Mouse (Mus musculus): Measurements from ENCODE around the gene Tdpoz2. TPM values are rescaled to one million over a fixed set of nuclear protein-coding genes. Genes with fewer than 3 reads are reported as not detected.
"Not testable (repeated sequence)": the region's sequence is repeated elsewhere in the genome, so short reads cannot be mapped to it uniquely, and the experiment has no call there.

The Tdpoz2 gene
- total RNA-seq (2022) = not detected

DNA sequence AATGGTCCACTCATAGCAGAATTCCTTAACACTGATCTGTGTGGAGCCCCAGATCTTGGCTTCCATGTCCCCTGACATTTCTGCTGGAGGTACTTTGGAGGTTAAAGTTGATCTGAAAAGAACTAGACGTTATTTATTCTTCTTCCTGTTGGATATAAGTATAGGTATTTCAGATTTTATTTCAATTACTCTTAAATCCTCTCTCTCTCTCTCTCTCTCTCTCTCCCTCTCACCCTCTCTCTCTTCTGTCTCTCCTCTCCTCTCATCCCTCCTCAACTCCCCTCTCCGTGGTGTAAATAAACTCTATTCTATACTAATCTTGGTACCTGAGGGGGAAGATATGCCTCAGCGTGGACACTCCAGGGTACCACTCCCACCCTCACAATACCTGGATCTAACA, at the start of gene Tdpoz2:
Gene Tdpoz2 (minus strand): TSS at position 101 of the 400 bp plus-strand sequence.
- DNase-seq (ENCODE audit: low spot score in 2 of 2) = no peak

DNA sequence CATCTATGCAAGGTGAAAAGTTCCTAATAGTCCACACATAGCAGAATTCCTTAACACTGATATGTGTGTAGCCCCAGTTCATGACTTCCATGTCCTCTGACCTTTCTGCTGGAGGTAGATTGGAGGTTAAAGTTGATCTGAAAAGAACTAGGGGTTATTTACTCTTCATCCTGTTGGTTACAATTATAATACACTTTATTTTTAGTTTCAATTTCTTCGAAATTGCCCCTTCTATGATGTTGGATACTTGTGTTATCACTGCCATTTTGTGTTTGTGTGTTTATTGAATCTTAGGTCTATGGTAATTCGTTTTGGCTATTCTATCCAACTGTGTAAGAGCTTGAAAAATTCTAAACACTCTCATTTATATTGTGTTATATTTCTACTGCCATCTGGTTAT, 40.5 kb upstream of the Tdpoz2 start, which contains the start of gene Gm37596:
Gene Gm37596 (minus strand): TSS at position 101 of the 400 bp plus-strand sequence.
- DNase-seq (ENCODE audit: low spot score in 2 of 2) = not testable (repeated sequence)

DNA sequence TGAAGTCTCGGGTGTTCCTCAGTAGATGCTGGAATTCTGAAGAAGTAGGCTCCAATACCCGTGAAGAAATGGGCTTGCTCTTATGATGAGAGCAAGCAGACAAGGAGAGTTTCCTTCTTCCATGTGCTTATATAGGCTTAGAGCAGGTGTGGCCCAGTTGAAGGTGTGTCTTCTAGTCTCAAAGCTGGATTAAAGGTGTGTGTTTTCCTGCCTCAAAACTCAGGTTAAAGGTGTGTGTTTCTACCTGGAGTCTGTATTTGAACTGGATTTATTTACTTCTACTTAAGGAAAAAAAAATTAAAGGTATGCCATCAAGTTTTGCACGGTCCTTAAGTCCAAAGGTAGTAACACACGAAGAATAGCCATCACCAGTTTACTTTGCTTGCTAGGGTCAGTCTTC, 23.7 kb upstream of the Tdpoz2 start, which contains the start of gene Tdpoz1:
Gene Tdpoz1 (minus strand): TSS at position 101 of the 400 bp plus-strand sequence.
- DNase-seq (ENCODE audit: low spot score in 2 of 2) = not testable (repeated sequence)

DNA sequence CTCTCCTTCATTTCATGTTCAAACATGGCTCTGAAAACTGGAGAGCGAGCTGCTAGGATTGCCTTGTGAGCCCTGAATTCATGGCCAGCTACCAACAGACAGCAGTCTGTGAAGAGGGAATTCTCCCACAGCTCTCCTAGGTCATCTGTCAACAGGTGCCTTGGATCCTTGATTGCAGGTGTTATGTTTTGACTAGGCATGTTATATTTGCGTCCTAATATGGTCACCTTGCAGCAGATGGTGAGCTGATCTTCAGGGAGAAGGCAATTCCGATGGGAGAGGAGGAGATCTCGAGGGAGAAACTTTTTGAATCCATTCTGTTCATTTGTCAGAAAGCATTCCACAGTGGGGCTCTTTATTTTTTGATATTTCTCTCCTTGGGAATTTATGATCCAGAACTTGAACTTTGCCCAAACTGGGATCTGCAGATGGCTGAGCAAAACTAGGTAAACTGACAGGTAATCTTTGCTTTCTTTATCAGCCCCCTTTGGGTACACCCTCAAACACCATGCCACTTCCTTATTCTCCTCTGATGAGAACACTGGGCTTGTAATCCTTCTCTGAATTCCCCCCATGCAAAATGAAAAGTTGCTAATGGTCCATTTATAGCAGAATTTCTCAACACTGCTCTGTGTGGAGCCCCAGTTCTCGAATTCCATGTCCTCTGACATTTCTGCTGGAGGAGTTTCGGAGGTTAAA, 18.5 kb upstream of the Tdpoz2 start:
- DNase-seq (ENCODE audit: low spot score in 2 of 2) = not testable (repeated sequence)

DNA sequence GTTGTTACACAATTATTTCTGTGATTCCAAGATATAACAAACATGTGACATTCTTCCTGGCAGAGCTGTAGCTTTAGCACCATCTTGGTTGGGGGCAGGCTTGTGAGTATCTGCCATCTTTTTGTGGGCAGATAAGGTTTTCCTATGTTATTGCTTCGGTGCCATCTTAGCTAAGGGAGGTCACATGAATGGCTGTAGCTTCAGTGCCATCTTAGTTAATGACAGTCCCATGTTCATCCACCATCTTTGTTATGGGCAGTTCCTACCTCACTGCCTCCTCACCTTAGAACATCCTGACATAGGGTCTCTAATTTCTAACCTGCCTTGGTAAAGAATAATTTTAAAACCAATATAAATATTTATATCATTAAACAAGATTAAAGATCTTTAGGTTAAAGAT, 1.8 kb upstream of the Tdpoz2 start:
- DNase-seq (ENCODE audit: low spot score in 2 of 2) = no peak

DNA sequence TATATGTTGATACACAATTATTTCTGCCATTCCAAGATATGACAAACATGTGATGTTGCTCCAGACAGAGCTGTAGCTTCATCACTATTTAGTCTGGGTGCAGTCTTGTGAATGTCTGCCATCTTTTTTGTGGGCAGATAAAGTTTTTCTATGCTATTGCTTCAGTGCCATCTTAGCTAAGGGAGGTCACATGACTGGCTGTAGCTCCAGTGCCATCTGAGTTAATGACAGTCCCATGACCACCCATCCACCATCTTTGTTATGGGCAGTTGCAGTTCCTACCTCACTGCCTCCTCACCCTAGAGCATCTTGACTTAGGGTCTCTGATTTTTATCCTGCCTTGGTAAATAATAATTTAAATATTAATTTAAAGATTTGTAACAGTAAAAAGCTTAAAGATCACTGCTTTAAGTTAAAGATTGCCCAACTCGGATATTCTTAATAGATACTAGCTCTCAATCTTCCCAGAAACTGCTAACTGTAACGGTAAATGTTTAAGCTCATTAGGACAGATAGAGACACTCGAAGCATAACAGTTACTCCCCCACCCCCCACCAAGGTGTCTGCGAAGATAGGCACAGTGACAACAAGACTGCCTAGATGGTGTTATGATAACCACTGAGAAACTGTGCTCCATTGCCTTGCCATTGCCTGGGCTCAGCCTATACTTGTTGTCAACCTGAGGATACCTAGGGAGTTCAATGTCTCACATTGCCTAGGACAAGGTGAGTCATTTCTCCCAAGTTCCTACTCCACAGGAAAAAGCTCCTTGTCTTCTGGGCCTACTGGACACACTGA, 21.4 kb downstream of the Tdpoz2 start:
- DNase-seq (ENCODE audit: low spot score in 2 of 2) = not testable (repeated sequence)

DNA sequence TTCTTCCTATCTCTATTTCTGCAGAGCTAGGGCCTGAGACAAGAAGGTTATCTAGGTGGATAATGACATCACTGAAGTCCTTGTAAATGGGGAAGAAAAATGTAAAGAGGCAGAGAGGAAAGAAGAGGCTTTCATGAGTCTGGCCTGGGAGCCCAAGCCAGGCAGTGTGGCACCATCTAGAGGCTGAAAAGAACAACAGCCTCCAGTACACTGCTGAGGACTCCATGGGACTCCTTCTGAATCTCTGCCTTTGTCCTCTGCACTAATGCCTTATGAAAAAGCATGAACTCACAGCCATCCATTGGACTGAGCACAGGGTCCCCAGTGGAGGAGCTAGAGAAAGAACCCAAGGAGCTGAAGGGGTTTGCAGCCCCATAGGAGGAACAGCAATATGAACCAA, 43.5 kb downstream of the Tdpoz2 start:
- peak in 1 of 2 experiments; percentile 8 for DNase-seq (ENCODE audit: low spot score in 2 of 2)

DNA sequence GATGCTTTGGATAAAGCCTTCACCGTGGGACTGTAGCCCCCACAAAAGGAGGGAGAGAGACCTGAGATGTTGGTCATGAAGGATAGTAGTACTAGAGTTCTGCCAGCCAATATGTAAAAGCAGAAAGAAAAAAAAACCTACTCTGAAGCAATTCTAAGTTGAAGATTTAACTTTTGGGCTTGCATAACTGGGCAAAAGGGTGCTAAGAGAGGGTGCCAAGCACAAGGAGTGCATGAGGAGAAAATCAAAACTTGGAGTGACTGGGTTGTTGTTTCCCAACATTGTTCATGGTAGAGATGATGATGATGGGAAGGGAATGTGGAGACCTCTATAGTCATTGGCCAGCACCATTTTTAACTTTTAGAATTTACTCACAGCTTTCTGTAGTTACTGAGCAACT, 50.6 kb downstream of the Tdpoz2 start:
- DNase-seq (ENCODE audit: low spot score in 2 of 2) = no peak

Other genes with a start within 250 kb of the Tdpoz2 start
- gene Tchh, start 210.4 kb downstream of the Tdpoz2 start, total RNA-seq (2022) = 1 to 10 TPM; 1.3 to 2.5 (median 1.6) TPM
- gene Tchhl1, start 183.9 kb downstream of the Tdpoz2 start, total RNA-seq (2022) = not detected
- 10 to 100 TPM in 2 of 4 experiments, 1 to 10 TPM in 2; 6.1 to 19.4 (median 13.9) TPM for gene S100a11, start 132.2 kb downstream of the Tdpoz2 start, total RNA-seq (2022)
- gene S100a10, start 97.6 kb downstream of the Tdpoz2 start, total RNA-seq (2022) = 10 to 100 TPM; 16.7 to 37.3 (median 28.5) TPM
- not detected for gene Tdpoz1, start 23.6 kb upstream of the Tdpoz2 start, total RNA-seq (2022)
- not detected for gene Gm37596, start 40.4 kb upstream of the Tdpoz2 start, total RNA-seq (2022)
- gene Gm5773, start 120.3 kb upstream of the Tdpoz2 start, total RNA-seq (2022) = not detected
- gene Tdpoz4, start 143.7 kb upstream of the Tdpoz2 start, total RNA-seq (2022) = not detected
- gene Tdpoz3, start 173.3 kb upstream of the Tdpoz2 start, total RNA-seq (2022) = not detected